Mouse (Mus musculus) layer of hippocampus, postnatal 25 days (tissue): ENCODE measurements at regions not wholly inside any gene's neighbourhood (a gene's known extent, or its start where the extent isn't known, plus 50 kb on each side); places are given as distances from the start of the nearest gene placed in this dataset.

ENCODE experiments used
- DNase-seq, 2 experiments: peaks; one replicate each; pipeline ENCODE4 v3.0.0; 2022; ENCODE audit warnings: mixed read lengths in 2 of 2, low spot score in 1 of 2; ENCODE audit errors: extremely low spot score in 1 of 2

GRCm38 (mm10) chr12:12586436-12586835, 324.5 kb downstream of the Fam49a start:
- DNase-seq = no peak

GRCm38 (mm10) chr12:12581271-12582186, 319.6 kb downstream of the Fam49a start:
- DNase-seq = no peak

DNA sequence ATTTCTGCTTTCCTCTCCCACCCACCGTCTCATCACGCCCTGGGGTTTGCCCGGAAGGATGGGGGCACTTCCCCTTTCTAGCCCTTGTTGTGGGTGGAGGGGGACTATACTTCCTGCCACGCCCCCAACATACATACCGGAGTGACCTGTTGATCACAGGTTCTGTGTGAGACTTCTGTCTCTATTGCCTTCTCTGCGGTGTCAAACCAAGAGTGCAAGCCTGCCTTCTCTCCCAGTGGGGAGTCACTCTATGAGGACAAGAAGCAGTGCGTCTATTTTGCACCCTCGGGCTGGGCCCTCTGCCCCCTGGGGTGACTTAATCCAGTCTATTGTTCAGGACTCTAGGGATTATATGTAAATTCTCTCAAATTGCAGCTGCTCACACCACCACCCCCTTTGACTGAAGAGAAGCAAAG, 318.8 kb downstream of the Fam49a start:
- DNase-seq = no peak

DNA sequence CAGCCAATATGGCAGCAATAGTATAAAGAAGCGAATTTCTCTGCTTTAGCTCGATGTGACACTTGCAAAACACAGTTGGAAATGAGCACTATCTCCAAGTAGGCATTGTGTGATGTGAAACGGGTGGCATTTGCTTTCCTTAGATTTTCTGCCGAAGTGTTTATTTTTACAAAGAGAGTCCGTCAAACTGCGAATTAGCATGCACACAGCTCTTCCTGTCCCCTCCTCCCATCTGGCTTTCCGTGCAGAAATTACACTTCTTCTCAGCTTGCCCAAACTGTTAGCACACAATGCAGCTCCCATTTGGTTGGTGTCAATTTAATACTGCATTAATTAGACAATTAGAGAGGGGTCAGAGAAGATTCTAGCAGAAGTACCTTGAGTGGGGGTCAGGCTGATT, 316.3 kb downstream of the Fam49a start:
- no peak for DNase-seq

- DNase-seq = no peak
Observed at GRCm38 (mm10) chr12:12570563-12571251, 308.8 kb downstream of the Fam49a start.

- DNase-seq = no peak
Observed at GRCm38 (mm10) chr12:12567734-12568104, 305.8 kb downstream of the Fam49a start.

DNA sequence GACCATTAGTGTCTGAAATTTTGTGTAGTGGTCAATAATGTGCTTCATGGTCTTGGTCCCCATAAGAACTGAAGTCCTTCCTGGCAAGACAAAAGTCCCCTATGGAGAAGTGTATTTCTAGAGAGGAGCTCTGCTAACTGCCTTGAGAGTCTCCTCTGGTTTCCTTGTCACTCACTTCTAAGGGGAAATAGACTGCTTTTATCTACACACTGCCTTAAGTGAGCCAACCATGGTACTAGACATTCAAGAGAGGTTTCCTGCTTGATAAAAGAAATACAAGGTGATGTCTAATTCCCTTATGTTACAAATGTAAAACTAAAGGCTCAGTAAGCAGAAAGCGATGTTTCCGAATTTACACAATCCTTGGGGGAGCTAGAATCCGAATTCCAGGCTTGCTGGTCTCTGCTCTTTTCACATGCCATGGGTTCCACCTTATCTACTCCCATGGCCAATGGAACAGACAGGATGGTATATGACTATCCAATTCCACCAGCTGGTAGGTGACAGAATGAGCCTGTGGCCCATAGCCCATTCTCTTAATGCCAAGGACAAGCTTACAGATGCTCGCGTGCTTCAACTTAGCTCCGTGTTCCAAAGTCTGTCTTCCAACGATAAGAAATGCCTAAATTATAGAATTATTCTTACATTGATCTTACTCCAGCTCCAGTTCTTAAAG, 305.3 kb downstream of the Fam49a start:
- DNase-seq = no peak

GRCm38 (mm10) chr12:12562267-12562666, 300.3 kb downstream of the Fam49a start:
- DNase-seq = no peak

- no peak for DNase-seq
Observed at GRCm38 (mm10) chr12:12551818-12552217, 289.9 kb downstream of the Fam49a start.

- no peak for DNase-seq
Observed at GRCm38 (mm10) chr12:12549649-12550048, 287.7 kb downstream of the Fam49a start.

DNA sequence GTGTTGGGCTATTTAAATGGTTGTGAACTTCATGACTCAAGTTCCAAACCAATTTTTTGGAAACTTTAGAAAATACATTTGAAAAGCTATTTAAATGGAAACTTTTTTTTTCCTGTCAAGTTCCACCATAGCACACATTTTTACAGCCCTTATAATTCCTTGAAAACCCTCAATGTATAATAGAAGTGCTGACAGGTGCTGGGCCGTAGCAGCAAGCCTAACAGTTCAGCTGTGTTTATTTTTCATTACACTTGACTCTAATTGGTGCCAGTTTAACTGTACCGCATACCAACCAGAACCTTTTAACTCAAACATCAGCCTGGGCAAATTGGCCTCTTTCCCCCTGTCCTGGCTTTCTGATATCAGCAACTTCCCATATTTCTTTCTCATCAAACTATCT, 286.7 kb downstream of the Fam49a start:
- no peak for DNase-seq

DNA sequence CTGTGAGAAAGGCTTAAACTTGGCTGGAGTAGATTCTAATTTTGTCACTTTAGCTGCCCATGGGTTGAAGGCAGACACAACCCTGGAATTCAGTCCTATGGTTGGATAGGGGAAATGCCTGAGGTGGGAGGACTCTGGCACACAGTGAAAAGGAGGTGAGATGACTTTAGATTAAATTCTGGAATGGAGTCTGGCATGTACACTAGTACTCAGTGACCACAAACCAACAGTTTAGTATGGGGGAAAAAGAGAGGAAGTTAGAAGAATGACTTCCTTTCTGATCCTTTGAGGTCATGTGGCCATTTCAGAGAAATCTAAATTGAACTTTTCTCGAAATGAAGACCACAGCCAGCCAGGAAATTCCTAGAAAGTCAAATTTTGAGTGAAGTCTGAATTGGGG, 285.5 kb downstream of the Fam49a start:
- DNase-seq = no peak

DNA sequence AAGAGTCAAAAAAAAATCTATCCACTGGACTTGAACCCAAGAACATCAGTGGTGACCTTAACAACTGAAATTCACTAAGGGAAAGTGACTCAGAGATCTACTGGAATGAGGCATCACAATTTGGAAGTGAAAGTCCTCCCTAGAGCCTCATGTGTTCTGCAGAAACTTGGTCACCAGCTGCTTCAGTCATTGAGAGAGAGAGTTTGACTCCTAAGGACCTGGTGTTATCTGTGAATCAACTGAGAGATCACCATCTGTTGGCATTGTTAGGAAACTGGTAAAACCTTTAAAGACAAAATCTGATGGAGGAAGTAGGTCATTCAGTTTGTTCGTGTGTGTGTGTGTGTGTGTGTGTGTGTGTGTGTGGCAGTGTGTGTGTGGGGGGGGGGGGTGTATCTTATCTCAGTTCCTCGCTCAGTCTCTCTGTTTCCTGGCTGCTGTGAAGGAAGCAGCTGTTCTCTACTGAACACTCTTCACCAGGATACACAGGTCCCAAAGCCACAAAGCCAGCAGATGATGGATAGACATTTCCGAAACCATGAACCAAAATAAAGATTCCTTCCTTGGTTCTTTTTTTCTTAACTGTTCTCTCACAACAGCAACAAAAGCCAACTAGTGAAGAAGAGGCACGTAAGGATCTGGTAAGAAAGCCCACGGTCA, 284.6 kb downstream of the Fam49a start:
- DNase-seq = no peak

- DNase-seq = no peak
Observed at GRCm38 (mm10) chr12:12541076-12542070, 279.4 kb downstream of the Fam49a start.

DNA sequence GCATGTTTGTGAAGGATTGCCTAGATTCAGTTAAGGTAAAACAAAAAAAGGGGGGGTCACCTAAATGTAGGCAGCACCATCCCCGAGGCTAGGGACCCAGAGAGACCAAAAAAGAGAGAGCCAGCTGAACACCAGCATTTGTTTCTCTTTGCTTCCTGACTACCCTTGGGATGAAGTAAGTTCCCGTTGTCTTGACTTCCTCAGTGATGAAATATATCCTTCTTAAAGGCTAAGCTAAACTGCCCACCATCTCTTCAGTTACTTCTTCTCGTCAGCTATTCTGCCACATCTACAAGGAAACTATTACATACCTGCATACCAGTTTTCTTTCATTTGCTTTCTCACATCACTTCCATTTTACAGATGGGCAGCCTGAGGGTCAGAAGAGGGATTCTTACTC, 277.4 kb downstream of the Fam49a start:
- no peak for DNase-seq

DNA sequence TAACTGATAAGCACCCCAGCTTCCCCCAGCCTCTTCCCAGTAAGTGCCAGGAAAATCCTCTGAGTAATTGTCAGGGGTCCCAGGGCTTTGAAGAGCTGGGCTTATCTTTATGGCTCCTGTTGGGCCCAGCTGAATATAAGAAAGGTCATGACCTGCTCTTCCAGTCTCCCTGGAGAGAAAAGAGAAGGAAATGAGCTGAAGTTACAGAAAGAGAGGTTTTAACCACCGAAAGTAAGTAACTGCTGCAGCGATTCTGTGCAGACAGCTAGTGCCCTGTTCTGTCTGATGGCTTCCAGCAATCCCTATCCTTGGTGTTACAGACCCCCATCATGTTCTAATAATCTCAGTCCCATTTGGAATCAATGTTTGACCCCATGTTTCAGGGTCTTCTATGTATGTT, 272.8 kb downstream of the Fam49a start:
- no peak for DNase-seq

GRCm38 (mm10) chr12:12530796-12531195, 268.9 kb downstream of the Fam49a start:
- no peak for DNase-seq

GRCm38 (mm10) chr12:12529541-12529940, 267.6 kb downstream of the Fam49a start:
- DNase-seq = no peak

DNA sequence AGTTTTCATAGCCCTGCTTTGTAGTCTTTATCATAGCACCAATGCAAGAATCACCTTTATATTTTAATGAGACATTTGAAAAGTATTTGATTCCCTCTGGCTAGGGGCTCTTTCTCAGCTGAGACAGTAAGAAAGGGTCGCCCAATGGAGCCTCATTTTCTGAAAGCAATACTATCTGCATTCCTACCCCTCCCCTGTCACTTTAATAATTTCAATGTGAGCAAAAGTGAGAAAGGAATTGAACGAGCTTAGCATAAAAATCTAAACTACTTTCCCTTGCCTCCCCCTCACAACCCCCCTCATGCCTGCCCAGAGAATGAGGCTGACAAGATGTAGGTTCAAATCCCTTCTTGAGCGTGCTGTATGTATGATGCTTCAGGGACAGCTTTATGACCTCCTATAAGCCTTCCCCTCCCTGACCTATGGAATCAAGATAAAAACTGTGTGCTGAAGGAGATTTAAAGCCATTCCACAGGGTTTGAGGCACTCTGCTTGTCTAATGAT, 266.6 kb downstream of the Fam49a start:
- DNase-seq = no peak
